Mouse (Mus musculus) kidney, adult 18-20 months (tissue): ENCODE measurements around the gene 3110082I17Rik.

Experiments
- DNase-seq: peaks from one replicate; pipeline ENCODE4 v3.0.0; 2021

3110082I17Rik gene

DNA sequence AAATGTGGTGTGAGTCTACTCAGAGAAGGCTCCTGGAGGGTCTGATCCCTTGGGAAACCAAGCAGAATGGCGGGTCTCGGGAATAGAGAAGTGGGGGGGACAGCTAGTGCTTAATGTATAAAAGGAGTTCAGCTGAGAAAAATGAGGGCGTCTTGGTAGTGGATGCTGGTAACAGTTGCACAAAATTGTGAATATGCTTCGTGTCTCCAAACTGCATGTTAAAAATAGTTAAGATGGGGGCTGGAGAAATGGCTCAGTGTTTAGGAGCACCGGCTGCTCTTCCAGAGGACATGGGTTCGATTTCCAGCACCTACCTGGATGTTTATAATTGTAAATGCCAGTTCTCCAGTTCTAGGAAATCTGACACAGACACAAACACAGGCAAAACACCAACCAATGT lies 139.0 kb downstream of the 3110082I17Rik start:
- DNase-seq: no peak

DNA sequence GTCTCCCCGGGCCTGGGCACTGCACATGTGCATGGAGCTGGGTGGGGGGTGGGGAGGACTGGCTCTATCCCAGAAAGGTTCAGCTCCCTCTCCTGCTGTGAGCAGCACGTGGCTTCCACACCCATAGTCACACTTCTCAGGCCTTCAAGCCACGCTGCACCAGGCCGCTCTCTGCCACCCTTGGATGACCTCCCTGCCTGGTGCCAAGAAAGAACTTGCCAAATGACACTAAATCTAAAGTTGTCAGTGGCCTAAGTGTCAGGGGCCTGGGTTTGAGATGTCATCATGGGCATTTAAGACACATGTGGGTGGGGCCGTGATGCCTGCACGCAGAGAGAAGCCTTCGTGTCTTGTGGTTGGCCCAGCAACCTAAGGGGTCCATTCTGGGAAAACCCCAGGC lies 139.9 kb downstream of the 3110082I17Rik start:
- peak; percentile 64 for DNase-seq

- DNase-seq: no peak
Measured at GRCm38 (mm10) chr5:139317751-139318504, 142.4 kb downstream of the 3110082I17Rik start.

- DNase-seq: peak; percentile 91
Measured at GRCm38 (mm10) chr5:139316982-139317675, 143.2 kb downstream of the 3110082I17Rik start.

GRCm38 (mm10) chr5:139314941-139315642 lies 145.2 kb downstream of the 3110082I17Rik start:
- DNase-seq: peak; percentile 73

DNA sequence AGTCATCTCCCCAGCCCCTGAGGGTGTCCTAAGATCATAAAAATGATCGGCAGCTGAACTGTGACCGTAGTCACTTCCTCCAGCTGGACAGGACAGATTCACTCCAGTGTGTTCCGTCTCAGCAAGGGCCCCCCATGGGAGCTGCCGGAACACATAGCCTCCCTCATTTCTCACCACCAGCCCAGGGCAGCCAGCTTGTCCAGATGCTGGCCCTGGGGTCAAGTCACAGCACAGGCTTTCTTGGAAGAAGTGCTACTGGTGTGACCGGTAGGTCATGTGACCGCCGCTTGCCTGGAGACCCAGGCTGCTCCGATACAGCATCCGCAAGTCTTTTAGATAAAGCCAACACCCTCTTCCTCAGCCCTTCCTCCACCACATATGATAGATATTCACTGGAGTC lies 146.8 kb downstream of the 3110082I17Rik start:
- DNase-seq: no peak

- no peak for DNase-seq
Measured at GRCm38 (mm10) chr5:139311822-139312221, 148.5 kb downstream of the 3110082I17Rik start.

- DNase-seq: no peak
Measured at GRCm38 (mm10) chr5:139310477-139310876, 149.8 kb downstream of the 3110082I17Rik start.

DNA sequence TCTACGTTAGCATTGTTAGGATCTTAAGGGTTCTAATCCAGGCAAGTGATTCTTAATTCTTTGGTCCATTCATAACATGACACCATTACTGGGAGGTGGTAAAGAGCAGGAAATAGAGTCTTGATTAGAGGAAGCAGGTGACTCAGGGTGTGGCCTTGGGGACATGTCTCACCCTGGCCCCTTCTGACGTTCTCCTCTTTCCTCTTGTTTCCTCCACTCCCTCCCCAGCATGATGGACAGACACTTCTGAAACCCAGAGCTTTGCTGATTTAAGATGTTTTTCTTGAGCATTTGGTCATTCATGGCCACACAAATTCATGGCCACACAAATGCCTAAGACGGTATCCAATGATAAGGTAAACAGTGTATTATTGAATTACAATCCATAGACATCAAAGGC lies 150.4 kb downstream of the 3110082I17Rik start:
- no peak for DNase-seq
